Mouse (Mus musculus) ES-E14 (cell line): Measurements from ENCODE around the gene Plekha4.
"Not testable (repeated sequence)": the region's sequence is repeated elsewhere in the genome, so short reads cannot be mapped to it uniquely, and the experiment has no call there.

Experiments used
- CHD2 ChIP-seq: IDR thresholded peaks from 2 replicates; pipeline ENCODE4 v1.6.1; 2014; ENCODE audit warnings: mild to moderate bottlenecking, low read depth, low read length, inconsistent platforms
- HCFC1 ChIP-seq: IDR thresholded peaks from 2 replicates; pipeline ENCODE4 v1.6.1; 2012; ENCODE audit warnings: low read length, inconsistent platforms, borderline replicate concordance; ENCODE audit not compliant: insufficient read depth
- MAFK ChIP-seq: IDR thresholded peaks from 2 replicates; pipeline ENCODE4 v1.6.1; 2014; ENCODE audit warnings: mild to moderate bottlenecking, low read depth, low read length, inconsistent platforms; ENCODE audit not compliant: insufficient read depth
- ZC3H11A ChIP-seq: IDR thresholded peaks from 2 replicates; pipeline ENCODE4 v1.6.1; 2012; ENCODE audit warnings: low read depth, mild to moderate bottlenecking, inconsistent platforms, low read length, borderline replicate concordance

DNA sequence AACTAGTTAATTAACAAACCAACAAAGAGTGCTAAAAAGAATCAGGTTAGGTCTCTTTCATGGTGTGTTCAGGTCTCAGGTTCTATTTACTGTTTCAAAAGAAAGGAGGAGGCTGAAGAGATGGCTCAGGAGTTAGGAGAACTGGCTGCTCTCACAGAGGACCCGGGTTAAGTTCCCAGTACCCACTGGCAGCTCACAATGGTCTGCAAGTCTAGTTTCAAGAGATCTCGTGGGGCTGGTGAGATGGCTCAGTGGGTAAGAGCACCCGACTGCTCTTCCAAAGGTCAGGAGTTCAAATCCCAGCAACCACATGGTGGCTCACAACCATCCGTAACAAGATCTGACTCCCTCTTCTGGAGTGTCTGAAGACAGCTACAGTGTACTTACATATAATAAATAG, 45.8 kb upstream of the Plekha4 start:
- TF ChIP-seq HCFC1, MAFK, CHD2, ZC3H11A: not testable (repeated sequence)
